Mouse (Mus musculus): ENCODE data around the gene Map4k4. TPM values are rescaled to one million over a fixed set of nuclear protein-coding genes. Genes with fewer than 3 reads are reported as not detected.

The Map4k4 gene
- polyA plus RNA-seq, 1 experiment from 2014 or later = 73.9 TPM

GRCm38 (mm10) chr1:40023748-40024147, 123.0 kb downstream of the Map4k4 start:
- Histone ChIP-seq H3K27me3 (no peaks in the 10 kb centered on the region), H3K36me3 (replicated peaks) (peaks cover 87% of the 10 kb centered on the region), H3K4me1 (no peaks in the 10 kb centered on the region), H3K9me3 (no peaks in the 10 kb centered on the region), H3K27ac (no peak overlapping the region), H3K4me3 (replicated peaks) (no peak overlapping the region), H3K9ac (no peak overlapping the region), H3K4me2 (no peak overlapping the region)
- 82% methylated on average over 3 of the region's 3 CpGs for whole genome bisulfite sequencing
- ATAC-seq (ENCODE audit: low FRiP score) = no peak

GRCm38 (mm10) chr1:40024554-40025320, 124.0 kb downstream of the Map4k4 start:
- Histone ChIP-seq H3K27ac (no peak overlapping the region), H3K4me1 (no peaks in the 10 kb centered on the region), H3K36me3 (replicated peaks) (peaks cover 86% of the 10 kb centered on the region), H3K9ac (no peak overlapping the region), H3K9me3 (no peaks in the 10 kb centered on the region), H3K4me2 (no peak overlapping the region), H3K4me3 (replicated peaks) (no peak overlapping the region), H3K27me3 (no peaks in the 10 kb centered on the region)
- ATAC-seq (ENCODE audit: low FRiP score) = no peak
- WGBS = 93% methylated on average over 27 of the region's 27 CpGs

DNA sequence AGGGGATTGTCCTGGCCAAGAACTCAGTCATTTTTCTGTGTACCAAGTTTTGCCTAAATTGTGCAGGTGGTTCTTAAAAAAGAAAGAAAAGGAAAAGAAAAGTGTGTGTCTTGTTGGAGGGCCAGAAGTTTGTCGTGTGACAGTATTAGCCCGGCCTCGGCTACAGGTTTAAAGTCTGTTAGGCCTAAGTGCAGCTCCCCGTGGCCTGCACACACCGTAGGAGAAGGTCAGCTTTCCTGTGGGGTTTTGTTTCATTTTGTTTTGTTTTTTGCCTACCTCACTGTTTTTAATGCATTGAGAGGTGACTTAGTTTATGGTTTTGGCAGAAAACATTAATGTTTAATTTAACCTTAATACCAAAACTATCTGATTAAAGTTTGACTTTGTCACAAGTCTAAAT, 124.7 kb downstream of the Map4k4 start:
- Histone ChIP-seq H3K4me3 (replicated peaks) (no peak overlapping the region), H3K27me3 (no peaks in the 10 kb centered on the region), H3K4me1 (no peaks in the 10 kb centered on the region), H3K9me3 (no peaks in the 10 kb centered on the region), H3K4me2 (no peak overlapping the region), H3K36me3 (replicated peaks) (peaks cover 79% of the 10 kb centered on the region), H3K9ac (no peak overlapping the region), H3K27ac (no peak overlapping the region)
- WGBS = 93% methylated on average over 5 of the region's 5 CpGs
- no peak for ATAC-seq (ENCODE audit: low FRiP score)

- peaks cover 67% of the 10 kb centered on the region for H3K36me3 ChIP-seq (replicated peaks)
- H3K9me3 ChIP-seq = no peaks in the 10 kb centered on the region
- ATAC-seq (ENCODE audit: low FRiP score) = no peak
- no peaks in the 10 kb centered on the region for H3K4me1 ChIP-seq
- no peak overlapping the region for H3K4me2 ChIP-seq
- no peaks in the 10 kb centered on the region for H3K27me3 ChIP-seq
- 88% methylated on average over 7 of the region's 7 CpGs for WGBS
- H3K27ac ChIP-seq = no peak overlapping the region
- no peak overlapping the region for H3K4me3 ChIP-seq (replicated peaks)
- no peak overlapping the region for H3K9ac ChIP-seq
These were observed 126.5 kb downstream of the Map4k4 start for GRCm38 (mm10) chr1:40027116-40027620.

DNA sequence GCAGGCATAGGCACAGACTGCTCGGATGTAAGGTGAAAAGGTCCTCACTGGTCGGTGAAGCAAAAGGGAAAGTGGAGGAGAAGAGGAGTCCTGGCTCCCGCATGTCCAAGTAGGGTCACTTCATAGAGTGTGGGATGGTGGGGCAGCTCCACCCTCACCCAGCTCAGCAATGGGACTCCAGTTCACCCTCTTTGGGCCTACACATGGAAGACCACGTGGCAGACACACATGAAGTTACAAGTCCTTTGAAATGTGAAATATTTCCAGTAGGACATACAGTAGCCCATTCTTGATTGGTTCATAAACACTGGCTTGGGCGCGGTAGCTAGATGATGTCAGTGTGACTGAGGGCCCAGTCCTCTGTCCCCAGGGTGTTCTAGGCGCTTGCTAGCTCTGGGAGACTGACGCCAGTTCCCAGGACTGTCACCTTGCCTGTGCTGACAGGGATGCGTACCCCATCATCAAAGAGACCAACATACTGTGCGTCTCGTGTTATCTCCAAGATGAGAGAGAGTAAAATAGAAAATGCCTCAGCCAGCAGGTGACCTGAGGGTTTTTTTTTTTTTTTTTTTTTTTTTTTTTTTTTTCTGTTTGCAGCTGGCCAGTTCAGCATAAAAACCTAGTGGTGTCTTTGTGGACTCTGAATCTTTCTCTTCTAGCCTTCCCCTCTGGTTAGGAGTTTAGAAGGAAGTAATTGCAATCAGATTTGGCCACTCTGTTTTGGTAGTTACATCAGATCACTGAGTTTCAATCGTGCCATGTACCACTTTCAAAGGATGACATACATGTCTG, 127.7 kb downstream of the Map4k4 start:
- Histone ChIP-seq H3K36me3 (replicated peaks) (peaks cover 54% of the 10 kb centered on the region), H3K27me3 (no peaks in the 10 kb centered on the region), H3K27ac (no peak overlapping the region), H3K4me1 (no peaks in the 10 kb centered on the region), H3K9ac (no peak overlapping the region), H3K9me3 (no peaks in the 10 kb centered on the region), H3K4me3 (replicated peaks) (no peak overlapping the region), H3K4me2 (no peak overlapping the region)
- ATAC-seq (ENCODE audit: low FRiP score) = no peak
- WGBS = 90% methylated on average over 12 of the region's 12 CpGs

GRCm38 (mm10) chr1:40029597-40029996, 128.9 kb downstream of the Map4k4 start:
- no peak for ATAC-seq (ENCODE audit: low FRiP score)
- H3K36me3 ChIP-seq (replicated peaks) = peaks cover 42% of the 10 kb centered on the region
- no peaks in the 10 kb centered on the region for H3K27me3 ChIP-seq
- H3K9ac ChIP-seq = no peak overlapping the region
- H3K27ac ChIP-seq = no peak overlapping the region
- WGBS = 87% methylated on average over 5 of the region's 5 CpGs
- no peak overlapping the region for H3K4me2 ChIP-seq
- H3K4me3 ChIP-seq (replicated peaks) = no peak overlapping the region
- no peaks in the 10 kb centered on the region; the same call in 1 of the 2 replicates for H3K4me1 ChIP-seq
- H3K9me3 ChIP-seq = no peaks in the 10 kb centered on the region

GRCm38 (mm10) chr1:40030287-40030975, 129.7 kb downstream of the Map4k4 start:
- peaks cover 35% of the 10 kb centered on the region for H3K36me3 ChIP-seq (replicated peaks)
- H3K4me2 ChIP-seq = no peak overlapping the region
- H3K9me3 ChIP-seq = no peaks in the 10 kb centered on the region
- 85% methylated on average over 14 of the region's 14 CpGs for WGBS
- no peak overlapping the region for H3K4me3 ChIP-seq (replicated peaks)
- H3K4me1 ChIP-seq = no peaks in the 10 kb centered on the region; the same call in 1 of the 2 replicates
- no peak for ATAC-seq (ENCODE audit: low FRiP score)
- no peak overlapping the region for H3K9ac ChIP-seq
- H3K27me3 ChIP-seq = no peaks in the 10 kb centered on the region
- H3K27ac ChIP-seq = no peak overlapping the region

- no peak overlapping the region for H3K27ac ChIP-seq
- no peaks in the 10 kb centered on the region for H3K9me3 ChIP-seq
- ATAC-seq (ENCODE audit: low FRiP score) = no peak
- H3K4me2 ChIP-seq = no peak overlapping the region
- H3K4me3 ChIP-seq (replicated peaks) = no peak overlapping the region
- H3K9ac ChIP-seq = no peak overlapping the region
- 95% methylated on average over 8 of the region's 8 CpGs for WGBS
- H3K27me3 ChIP-seq = no peaks in the 10 kb centered on the region
- no peaks in the 10 kb centered on the region; the same call in 1 of the 2 replicates for H3K4me1 ChIP-seq
- H3K36me3 ChIP-seq (replicated peaks) = peaks cover 29% of the 10 kb centered on the region
These were observed 130.3 kb downstream of the Map4k4 start for GRCm38 (mm10) chr1:40030976-40031356.

DNA sequence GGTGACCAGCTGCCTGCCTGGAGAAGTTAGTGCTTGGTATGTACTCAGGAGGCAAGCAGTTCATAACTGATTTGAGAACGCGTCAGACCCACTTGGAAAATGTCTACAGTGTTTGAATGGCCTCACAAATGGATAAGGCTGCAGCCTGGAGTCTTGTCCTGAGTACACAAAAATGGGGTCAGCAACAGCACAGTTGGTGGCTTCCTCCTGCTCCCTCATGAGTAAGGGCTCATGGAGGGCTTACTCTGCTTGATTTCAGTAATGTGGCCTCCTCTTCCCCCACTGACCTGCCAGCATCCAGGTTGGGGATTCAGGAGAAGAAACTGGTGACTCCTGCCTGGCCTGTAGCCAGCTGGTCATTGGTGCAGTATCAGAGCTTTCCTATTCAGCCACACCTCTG, 130.9 kb downstream of the Map4k4 start:
- peaks cover 23% of the 10 kb centered on the region for H3K36me3 ChIP-seq (replicated peaks)
- no peaks in the 10 kb centered on the region for H3K9me3 ChIP-seq
- WGBS = 85% methylated on average over 2 of the region's 2 CpGs
- no peak overlapping the region for H3K27ac ChIP-seq
- no peak overlapping the region for H3K9ac ChIP-seq
- no peak overlapping the region for H3K4me2 ChIP-seq
- H3K4me3 ChIP-seq (replicated peaks) = no peak overlapping the region
- no peaks in the 10 kb centered on the region; the same call in 1 of the 2 replicates for H3K4me1 ChIP-seq
- no peaks in the 10 kb centered on the region for H3K27me3 ChIP-seq
- ATAC-seq (ENCODE audit: low FRiP score) = no peak

DNA sequence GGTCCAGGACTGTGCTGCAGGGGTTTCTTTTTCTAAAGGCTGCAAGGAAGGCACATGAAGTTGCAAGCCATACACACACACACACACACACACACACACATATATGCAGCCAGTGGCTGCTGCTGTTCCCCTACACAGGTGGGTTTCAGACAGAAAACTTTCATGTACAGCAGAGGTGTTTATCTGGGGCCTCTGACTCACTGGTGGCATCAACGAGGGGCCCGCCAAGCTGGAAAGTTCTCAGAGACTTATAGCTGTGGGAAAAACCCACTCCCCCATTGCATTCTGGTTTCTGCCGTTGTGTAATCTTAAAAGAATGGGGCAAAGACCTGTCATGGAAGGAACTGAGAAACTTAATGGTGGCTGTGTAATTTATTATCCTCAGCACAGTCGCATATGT, 132.6 kb downstream of the Map4k4 start:
- Histone ChIP-seq H3K4me3 (replicated peaks) (no peak overlapping the region), H3K36me3 (replicated peaks) (peaks cover 8% of the 10 kb centered on the region; the same call in 1 of the 2 replicates), H3K9ac (no peak overlapping the region), H3K4me1 (no peaks in the 10 kb centered on the region; the same call in 1 of the 2 replicates), H3K27me3 (no peaks in the 10 kb centered on the region), H3K4me2 (no peak overlapping the region), H3K9me3 (no peaks in the 10 kb centered on the region), H3K27ac (no peak overlapping the region)
- 85% methylated on average over 4 of the region's 4 CpGs for WGBS
- no peak for ATAC-seq (ENCODE audit: low FRiP score)

DNA sequence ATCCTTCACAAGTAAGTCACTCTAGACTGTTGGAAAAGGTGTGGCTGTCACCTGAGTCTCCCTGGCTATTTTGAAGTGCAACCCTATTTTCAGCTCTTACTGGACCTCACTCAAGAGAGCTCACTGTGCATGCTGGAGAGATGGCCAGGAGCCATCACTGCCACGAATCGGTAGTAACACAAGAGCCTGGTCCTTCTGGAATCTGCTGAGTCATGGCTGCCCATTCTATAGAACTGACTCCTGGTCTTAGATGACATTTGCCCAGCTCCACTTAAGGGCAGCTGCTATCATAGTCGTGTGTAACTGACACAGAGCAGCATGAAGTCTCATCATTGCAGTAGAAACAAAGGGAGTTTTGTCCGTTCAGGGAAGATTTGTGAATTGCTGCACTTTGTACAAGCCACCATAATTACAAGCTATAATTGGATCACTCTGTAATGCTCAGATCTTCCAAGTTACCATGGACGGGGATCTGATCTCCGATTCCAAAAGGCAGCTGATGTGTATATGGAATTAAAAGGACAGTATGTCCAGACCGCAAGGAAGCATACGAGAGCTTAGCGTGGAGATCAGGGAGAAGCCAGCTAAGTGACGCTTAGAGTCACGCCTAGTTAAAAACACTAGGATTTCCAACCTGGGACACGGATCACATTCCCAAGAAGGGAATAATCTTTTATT, 133.2 kb downstream of the Map4k4 start:
- Histone ChIP-seq H3K4me2 (no peak overlapping the region), H3K27ac (no peak overlapping the region), H3K9ac (no peak overlapping the region), H3K27me3 (no peaks in the 10 kb centered on the region), H3K4me3 (replicated peaks) (no peak overlapping the region), H3K9me3 (no peaks in the 10 kb centered on the region), H3K36me3 (replicated peaks) (peaks cover 5% of the 10 kb centered on the region; the same call in 1 of the 2 replicates), H3K4me1 (no peaks in the 10 kb centered on the region; the same call in 1 of the 2 replicates)
- WGBS = 73% methylated on average over 12 of the region's 12 CpGs
- no peak for ATAC-seq (ENCODE audit: low FRiP score)

GRCm38 (mm10) chr1:40037831-40038230, 137.1 kb downstream of the Map4k4 start:
- H3K9ac ChIP-seq = no peak overlapping the region
- H3K27ac ChIP-seq = no peak overlapping the region
- no peak overlapping the region for H3K4me2 ChIP-seq
- 92% methylated on average over 6 of the region's 6 CpGs for WGBS
- H3K4me3 ChIP-seq (replicated peaks) = no peak overlapping the region
- no peak for ATAC-seq (ENCODE audit: low FRiP score)
- H3K4me1 ChIP-seq = no peaks in the 10 kb centered on the region; the same call in 1 of the 2 replicates
- H3K36me3 ChIP-seq (replicated peaks) = no peaks in the 10 kb centered on the region
- no peaks in the 10 kb centered on the region for H3K27me3 ChIP-seq
- H3K9me3 ChIP-seq = no peaks in the 10 kb centered on the region

All from forebrain, embryonic 12.5 days (tissue).